Mouse (Mus musculus) hindbrain, embryonic 12.5 days (tissue): ENCODE measurements around the gene Kctd11. TPM values are rescaled to one million over a fixed set of nuclear protein-coding genes. Genes with fewer than 3 reads are reported as not detected.

Experiments
- ATAC-seq: fragments of 200-750 bp; cut with Nextera tagmentation; 2 replicates; pipeline ENCODE4 v1.8.0; 2017; ENCODE audit warnings: moderate TSS enrichment; ENCODE audit not compliant: low FRiP score
- H3K27ac ChIP-seq: fragments of 300-500 bp; sonication (generic); 2 replicates; pipeline ENCODE4 v1.5.1; 2016; ENCODE audit warnings: mild to moderate bottlenecking
- H3K27me3 ChIP-seq: fragments of 300-500 bp; sonication (generic); 2 replicates; pipeline ENCODE4 v1.6.1; 2016; ENCODE audit warnings: mild to moderate bottlenecking
- H3K36me3 ChIP-seq: fragments of 300-500 bp; sonication (generic); 2 replicates; pipeline ENCODE4 v1.6.1; 2016; ENCODE audit warnings: mild to moderate bottlenecking
- H3K4me1 ChIP-seq: fragments of 300-500 bp; sonication (generic); 2 replicates; pipeline ENCODE4 v1.6.1; 2016
- H3K4me2 ChIP-seq: fragments of 300-500 bp; sonication (generic); replicated peaks from 2 replicates; pipeline ENCODE4 v1.6.1; 2016; ENCODE audit warnings: mild to moderate bottlenecking
- H3K4me3 ChIP-seq: fragments of 300-500 bp; sonication (generic); 2 replicates; pipeline ENCODE4 v1.5.1; 2016; ENCODE audit warnings: mild to moderate bottlenecking
- H3K9ac ChIP-seq: fragments of 300-500 bp; sonication (generic); 2 replicates; pipeline ENCODE4 v1.6.1; 2016; ENCODE audit warnings: mild to moderate bottlenecking, moderate library complexity
- H3K9me3 ChIP-seq: fragments of 300-500 bp; sonication (generic); replicated peaks from 2 replicates; pipeline ENCODE4 v1.6.1; 2016; ENCODE audit warnings: mild to moderate bottlenecking
- WGBS: fragments of 180-500 bp; shearing (Covaris S2); methylation state at CpG from one replicate; pipeline ENCODE4 v1.1.7; 2016; 5-methylcytosine and 5-hydroxymethylcytosine counted together
- polyA plus RNA-seq: library from polyadenylated mRNA; unstranded; fragments of >200 nt; fragmentation: Nextera tagmentation; extraction: Ambion mirVana; gene quantifications from 2 replicates; pipeline ENCODE4 v1.2.1, GENCODE M21; 2016

The Kctd11 gene
- polyA plus RNA-seq, 1 experiment from 2014 or later: 3.2 TPM

GRCm38 (mm10) chr11:69884663-69885062 is 3.5 kb upstream of the Kctd11 start:
- peaks cover 20% of the 10 kb centered on the region for H3K27me3 ChIP-seq
- no peak overlapping the region for H3K4me3 ChIP-seq
- H3K4me1 ChIP-seq: peaks cover 16% of the 10 kb centered on the region
- H3K9me3 ChIP-seq: no peaks in the 10 kb centered on the region
- H3K4me2 ChIP-seq: no peak overlapping the region
- H3K36me3 ChIP-seq: no peaks in the 10 kb centered on the region
- ATAC-seq: no peak
- H3K27ac ChIP-seq: no peak overlapping the region
- H3K9ac ChIP-seq: no peak overlapping the region
- WGBS: 87% methylated on average over 8 of the region's 8 CpGs

- no peak for ATAC-seq
- Histone ChIP-seq H3K27me3 (peaks cover 24% of the 10 kb centered on the region), H3K4me2 (no peak overlapping the region), H3K27ac (no peak overlapping the region), H3K9ac (no peak overlapping the region), H3K4me1 (peaks cover 17% of the 10 kb centered on the region), H3K4me3 (no peak overlapping the region), H3K9me3 (no peaks in the 10 kb centered on the region), H3K36me3 (no peaks in the 10 kb centered on the region)
- 78% methylated on average over 9 of the region's 9 CpGs for WGBS
These were observed 3.0 kb upstream of the Kctd11 start for GRCm38 (mm10) chr11:69884240-69884639.

GRCm38 (mm10) chr11:69883527-69884151 is 2.4 kb upstream of the Kctd11 start:
- no peak overlapping the region for H3K9ac ChIP-seq
- no peak for ATAC-seq
- no peak overlapping the region for H3K4me3 ChIP-seq
- H3K4me1 ChIP-seq: peaks cover 18% of the 10 kb centered on the region
- H3K9me3 ChIP-seq: no peaks in the 10 kb centered on the region
- 89% methylated on average over 8 of the region's 8 CpGs for WGBS
- no peaks in the 10 kb centered on the region for H3K36me3 ChIP-seq
- H3K27ac ChIP-seq: no peak overlapping the region
- peaks cover 24% of the 10 kb centered on the region for H3K27me3 ChIP-seq
- H3K4me2 ChIP-seq: no peak overlapping the region

GRCm38 (mm10) chr11:69883066-69883465 is 1.9 kb upstream of the Kctd11 start:
- no peak overlapping the region for H3K27ac ChIP-seq
- no peak overlapping the region for H3K4me2 ChIP-seq
- H3K4me3 ChIP-seq: no peak overlapping the region
- H3K9ac ChIP-seq: no peak overlapping the region
- no peak for ATAC-seq
- H3K27me3 ChIP-seq: peaks cover 24% of the 10 kb centered on the region
- WGBS: 60% methylated on average over 4 of the region's 4 CpGs
- no peaks in the 10 kb centered on the region for H3K9me3 ChIP-seq
- H3K36me3 ChIP-seq: no peaks in the 10 kb centered on the region
- H3K4me1 ChIP-seq: peaks cover 22% of the 10 kb centered on the region

GRCm38 (mm10) chr11:69881787-69882670 is 823 bp upstream of the Kctd11 start:
- peak overlapping the region; percentile 42; the same call in 1 of the 2 replicates for H3K27ac ChIP-seq
- peak overlapping the region; percentile 44 for H3K4me3 ChIP-seq
- peaks cover 24% of the 10 kb centered on the region for H3K27me3 ChIP-seq
- H3K4me2 ChIP-seq: peak overlapping the region; percentile 83
- no peaks in the 10 kb centered on the region for H3K36me3 ChIP-seq
- H3K9ac ChIP-seq: peak overlapping the region; percentile 52; the same call in 1 of the 2 replicates
- no peak for ATAC-seq
- WGBS: 65% methylated on average over 21 of the region's 21 CpGs
- no peaks in the 10 kb centered on the region for H3K9me3 ChIP-seq
- H3K4me1 ChIP-seq: peaks cover 26% of the 10 kb centered on the region

GRCm38 (mm10) chr11:69880506-69880852 is 727 bp downstream of the Kctd11 start:
- H3K9me3 ChIP-seq: no peaks in the 10 kb centered on the region
- under 1% methylated on average over 18 of the region's 18 CpGs for WGBS
- ATAC-seq: peak; percentile 18
- H3K36me3 ChIP-seq: no peaks in the 10 kb centered on the region
- H3K4me3 ChIP-seq: peak overlapping the region; percentile 44
- H3K4me2 ChIP-seq: peak overlapping the region; percentile 83
- H3K9ac ChIP-seq: peak overlapping the region; percentile 52
- H3K4me1 ChIP-seq: peaks cover 27% of the 10 kb centered on the region
- H3K27ac ChIP-seq: peak overlapping the region; percentile 42
- peaks cover 24% of the 10 kb centered on the region for H3K27me3 ChIP-seq

- Histone ChIP-seq H3K9ac (no peak overlapping the region), H3K4me3 (peak overlapping the region; percentile 44), H3K9me3 (no peaks in the 10 kb centered on the region), H3K36me3 (no peaks in the 10 kb centered on the region), H3K27ac (no peak overlapping the region), H3K4me2 (peak overlapping the region; percentile 83), H3K4me1 (peaks cover 27% of the 10 kb centered on the region), H3K27me3 (peaks cover 24% of the 10 kb centered on the region)
- ATAC-seq: no peak
- 51% methylated on average over 15 of the region's 15 CpGs for WGBS
These were observed 1.5 kb downstream of the Kctd11 start for GRCm38 (mm10) chr11:69879711-69880110.

GRCm38 (mm10) chr11:69878952-69879351 is 2.3 kb downstream of the Kctd11 start:
- 88% methylated on average over 6 of the region's 6 CpGs for whole genome bisulfite sequencing
- Histone ChIP-seq H3K36me3 (no peaks in the 10 kb centered on the region), H3K27me3 (peaks cover 24% of the 10 kb centered on the region), H3K4me1 (peaks cover 27% of the 10 kb centered on the region), H3K9ac (no peak overlapping the region), H3K27ac (no peak overlapping the region), H3K4me2 (no peak overlapping the region), H3K4me3 (no peak overlapping the region), H3K9me3 (no peaks in the 10 kb centered on the region)
- no peak for ATAC-seq

GRCm38 (mm10) chr11:69878399-69878798 is 2.8 kb downstream of the Kctd11 start:
- no peaks in the 10 kb centered on the region for H3K9me3 ChIP-seq
- H3K4me1 ChIP-seq: peaks cover 27% of the 10 kb centered on the region
- H3K9ac ChIP-seq: 0 out of 2 replicates have a peak overlapping the region, but pooled peaks have one; percentile 18
- 82% methylated on average over 3 of the region's 3 CpGs for WGBS
- H3K27ac ChIP-seq: no peak overlapping the region
- no peak for ATAC-seq
- no peaks in the 10 kb centered on the region for H3K36me3 ChIP-seq
- H3K27me3 ChIP-seq: peaks cover 24% of the 10 kb centered on the region
- no peak overlapping the region for H3K4me2 ChIP-seq
- H3K4me3 ChIP-seq: no peak overlapping the region

- Histone ChIP-seq H3K4me2 (peak within 1 kb of the TSS; percentile 44), H3K4me3 (0 out of 2 replicates have a peak within 1 kb of the TSS, but pooled peaks have one; percentile 6), H3K27me3 (peaks cover 24% of the 10 kb centered on the region), H3K9me3 (no peaks in the 10 kb centered on the region), H3K36me3 (no peaks in the 10 kb centered on the region), H3K27ac (no peak within 1 kb of the TSS; the same call in 1 of the 2 replicates), H3K9ac (peak within 1 kb of the TSS; percentile 29; the same call in 1 of the 2 replicates), H3K4me1 (peaks cover 27% of the 10 kb centered on the region)
- no peak for ATAC-seq
- WGBS: 92% methylated on average over 11 of the region's 11 CpGs
These were observed 3.3 kb downstream of the Kctd11 start, which contains the start of gene Tmem95 for GRCm38 (mm10) chr11:69877878-69878277. Gene Tmem95 (minus strand): TSS chr11:69878018.

GRCm38 (mm10) chr11:69876867-69877266 is 4.3 kb downstream of the Kctd11 start:
- H3K4me2 ChIP-seq: peak overlapping the region; percentile 44
- H3K27me3 ChIP-seq: peaks cover 16% of the 10 kb centered on the region
- peak overlapping the region; percentile 29; the same call in 1 of the 2 replicates for H3K9ac ChIP-seq
- H3K27ac ChIP-seq: no peak overlapping the region
- peaks cover 27% of the 10 kb centered on the region for H3K4me1 ChIP-seq
- ATAC-seq: 0 out of 2 replicates have a peak, but pooled peaks have one; percentile 34
- no peaks in the 10 kb centered on the region for H3K9me3 ChIP-seq
- WGBS: under 1% methylated on average over 12 of the region's 12 CpGs
- H3K36me3 ChIP-seq: no peaks in the 10 kb centered on the region
- 0 out of 2 replicates have a peak overlapping the region, but pooled peaks have one; percentile 6 for H3K4me3 ChIP-seq

- Histone ChIP-seq H3K4me3 (no peak overlapping the region), H3K27me3 (peaks cover 12% of the 10 kb centered on the region), H3K9me3 (no peaks in the 10 kb centered on the region), H3K4me1 (peaks cover 24% of the 10 kb centered on the region), H3K36me3 (no peaks in the 10 kb centered on the region), H3K9ac (no peak overlapping the region), H3K27ac (peak overlapping the region; percentile 17; the same call in 1 of the 2 replicates), H3K4me2 (no peak overlapping the region)
- no peak for ATAC-seq
- 67% methylated on average over 7 of the region's 7 CpGs for WGBS
These were observed 5.0 kb downstream of the Kctd11 start for GRCm38 (mm10) chr11:69876186-69876585.
